Mouse (Mus musculus): ENCODE measurements around the gene Ppp1r15a. TPM values are rescaled to one million over a fixed set of nuclear protein-coding genes. Genes with fewer than 3 reads are reported as not detected.
"Not testable (repeated sequence)": the region's sequence is repeated elsewhere in the genome, so short reads cannot be mapped to it uniquely, and the experiment has no call there.

The Ppp1r15a gene
- polyA plus RNA-seq, 1 experiment from 2014 or later = 17.0 TPM

- H3K4me1 ChIP-seq (replicated peaks) = peaks cover 27% of the 10 kb centered on the region
- no peak overlapping the region; the same call in 1 of the 2 replicates for H3K27ac ChIP-seq
- no peak overlapping the region for H3K4me3 ChIP-seq (replicated peaks)
- ATAC-seq = no peak
- H3K36me3 ChIP-seq = no peaks in the 10 kb centered on the region
- H3K9me3 ChIP-seq = no peaks in the 10 kb centered on the region
- whole genome bisulfite sequencing = 73% methylated on average over 13 of the region's 13 CpGs
- peak overlapping the region; percentile 32; the same call in 1 of the 2 replicates for H3K9ac ChIP-seq
- H3K27me3 ChIP-seq (replicated peaks) = no peaks in the 10 kb centered on the region
- peak overlapping the region; percentile 24 for H3K4me2 ChIP-seq (replicated peaks)
These were observed 2.3 kb downstream of the Ppp1r15a start for GRCm38 (mm10) chr7:45523678-45524170.

- Histone ChIP-seq H3K27ac (no peak overlapping the region), H3K9ac (peak overlapping the region; percentile 32; the same call in 1 of the 2 replicates), H3K36me3 (no peaks in the 10 kb centered on the region), H3K9me3 (no peaks in the 10 kb centered on the region), H3K4me3 (replicated peaks) (no peak overlapping the region), H3K4me1 (replicated peaks) (peaks cover 28% of the 10 kb centered on the region), H3K27me3 (replicated peaks) (no peaks in the 10 kb centered on the region), H3K4me2 (replicated peaks) (peak overlapping the region; percentile 24)
- no peak for ATAC-seq
- whole genome bisulfite sequencing = 56% methylated on average over 18 of the region's 18 CpGs
These were observed 3.0 kb downstream of the Ppp1r15a start for GRCm38 (mm10) chr7:45522957-45523676.

DNA sequence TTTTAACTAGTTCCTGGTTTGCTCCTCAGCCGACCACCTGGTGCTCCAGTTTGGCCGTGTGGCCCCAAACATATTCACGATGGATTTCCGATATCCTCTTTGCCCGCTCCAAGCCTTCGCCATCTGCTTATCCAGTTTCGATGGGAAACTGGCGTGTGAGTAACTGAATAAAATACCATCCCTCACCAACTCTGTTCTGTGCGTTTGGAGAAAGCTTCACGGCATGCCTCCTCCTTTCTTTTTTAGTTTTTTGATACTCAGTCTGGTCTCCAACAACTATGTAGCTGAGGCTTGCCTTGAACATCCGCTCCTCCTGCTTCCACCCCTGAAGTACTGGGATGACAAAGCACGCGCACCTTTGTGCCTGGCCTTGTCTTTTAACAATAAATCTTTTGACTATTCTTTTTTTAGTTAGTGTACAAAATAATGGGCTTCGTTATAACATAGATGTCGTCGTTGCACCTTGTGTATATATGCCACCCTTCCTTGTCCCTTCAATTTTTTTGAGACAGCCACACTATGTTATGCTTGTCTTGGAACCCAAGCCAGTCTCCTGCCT is 3.8 kb downstream of the Ppp1r15a start:
- Histone ChIP-seq H3K4me1 (replicated peaks) (peaks cover 28% of the 10 kb centered on the region), H3K36me3 (no peaks in the 10 kb centered on the region), H3K27ac (no peak overlapping the region), H3K4me2 (replicated peaks) (peak overlapping the region; percentile 62), H3K27me3 (replicated peaks) (no peaks in the 10 kb centered on the region), H3K9ac (no peak overlapping the region), H3K4me3 (replicated peaks) (peak overlapping the region; percentile 54), H3K9me3 (no peaks in the 10 kb centered on the region)
- WGBS = 56% methylated on average over 16 of the region's 16 CpGs
- ATAC-seq = no peak

DNA sequence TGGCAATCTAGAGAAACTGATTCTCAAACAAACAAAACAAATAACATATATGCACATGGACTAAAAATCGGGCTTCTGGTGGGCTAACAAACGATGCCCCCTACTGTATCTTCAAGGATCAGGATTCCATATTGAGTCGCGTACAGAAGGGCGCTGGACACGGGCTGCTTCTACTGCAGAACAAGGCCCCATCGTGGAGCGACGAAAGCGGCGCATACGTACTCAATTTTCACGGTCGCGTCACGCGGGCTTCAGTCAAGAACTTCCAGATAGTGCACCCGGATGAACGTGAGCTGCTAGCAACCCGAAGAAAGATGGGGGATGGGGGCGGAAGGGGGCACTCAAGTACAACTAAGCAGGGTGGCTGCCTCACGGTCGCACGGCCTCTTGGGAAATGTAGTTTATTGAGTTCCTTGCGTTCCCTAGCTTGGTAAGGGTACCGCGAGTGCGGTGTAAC is 4.3 kb downstream of the Ppp1r15a start:
- ATAC-seq = peak; percentile 58
- peak overlapping the region; percentile 54 for H3K4me3 ChIP-seq (replicated peaks)
- H3K27me3 ChIP-seq (replicated peaks) = no peaks in the 10 kb centered on the region
- H3K4me2 ChIP-seq (replicated peaks) = peak overlapping the region; percentile 62
- H3K9me3 ChIP-seq = no peaks in the 10 kb centered on the region
- under 1% methylated on average over 28 of the region's 28 CpGs for WGBS
- H3K27ac ChIP-seq = peak overlapping the region; percentile 88
- H3K36me3 ChIP-seq = no peaks in the 10 kb centered on the region
- H3K9ac ChIP-seq = peak overlapping the region; percentile 58
- H3K4me1 ChIP-seq (replicated peaks) = peaks cover 28% of the 10 kb centered on the region

DNA sequence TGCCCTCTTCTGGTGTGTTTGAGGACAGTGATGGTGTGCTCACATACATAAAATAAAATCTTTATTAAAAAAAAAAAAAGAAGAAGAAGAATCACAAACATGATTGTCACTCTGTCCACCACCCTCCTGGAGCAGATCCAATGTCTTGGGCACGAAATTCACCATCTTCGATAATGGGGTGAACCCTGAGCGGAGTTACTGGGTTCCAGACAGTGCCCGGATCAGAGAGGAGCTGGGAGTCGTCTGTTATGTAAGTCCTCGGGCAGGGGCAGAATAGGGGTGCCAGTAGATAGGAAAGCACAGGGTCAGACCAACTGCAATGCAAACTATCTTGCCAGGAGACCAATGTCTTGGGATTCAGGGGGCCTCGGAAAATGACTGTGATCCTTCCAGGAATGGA is 5.5 kb downstream of the Ppp1r15a start:
- Histone ChIP-seq H3K36me3 (no peaks in the 10 kb centered on the region), H3K4me2 (replicated peaks) (no peak overlapping the region), H3K4me3 (replicated peaks) (no peak overlapping the region), H3K9ac (no peak overlapping the region), H3K27ac (no peak overlapping the region), H3K27me3 (replicated peaks) (no peaks in the 10 kb centered on the region), H3K4me1 (replicated peaks) (peaks cover 36% of the 10 kb centered on the region), H3K9me3 (no peaks in the 10 kb centered on the region)
- no peak for ATAC-seq
- 95% methylated on average over 7 of the region's 7 CpGs for WGBS

GRCm38 (mm10) chr7:45519345-45520120 is 6.5 kb downstream of the Ppp1r15a start:
- peak; percentile 74 for ATAC-seq
- Histone ChIP-seq H3K4me1 (replicated peaks) (peaks cover 32% of the 10 kb centered on the region), H3K4me2 (replicated peaks) (no peak overlapping the region), H3K27me3 (replicated peaks) (no peaks in the 10 kb centered on the region), H3K36me3 (no peaks in the 10 kb centered on the region), H3K9ac (no peak overlapping the region), H3K4me3 (replicated peaks) (no peak overlapping the region), H3K27ac (no peak overlapping the region), H3K9me3 (no peaks in the 10 kb centered on the region)
- WGBS = 56% methylated on average over 8 of the region's 8 CpGs

GRCm38 (mm10) chr7:45518618-45519017 is 7.5 kb downstream of the Ppp1r15a start:
- H3K4me3 ChIP-seq (replicated peaks) = no peak overlapping the region
- peaks cover 28% of the 10 kb centered on the region for H3K4me1 ChIP-seq (replicated peaks)
- H3K27ac ChIP-seq = no peak overlapping the region
- no peak overlapping the region for H3K4me2 ChIP-seq (replicated peaks)
- 92% methylated on average over 16 of the region's 16 CpGs for WGBS
- no peaks in the 10 kb centered on the region for H3K36me3 ChIP-seq
- no peak overlapping the region for H3K9ac ChIP-seq
- no peaks in the 10 kb centered on the region for H3K9me3 ChIP-seq
- no peak for ATAC-seq
- H3K27me3 ChIP-seq (replicated peaks) = no peaks in the 10 kb centered on the region

- not testable (repeated sequence) for H3K4me2 ChIP-seq (replicated peaks); ATAC-seq; H3K9me3 ChIP-seq; H3K4me3 ChIP-seq (replicated peaks); H3K9ac ChIP-seq; H3K27ac ChIP-seq; H3K27me3 ChIP-seq (replicated peaks); H3K36me3 ChIP-seq
- H3K4me1 ChIP-seq (replicated peaks) = peaks cover 21% of the 10 kb centered on the region; the same call in 1 of the 2 replicates
- 74% methylated on average over 5 of the region's 5 CpGs for WGBS
These were observed 9.2 kb downstream of the Ppp1r15a start for GRCm38 (mm10) chr7:45516846-45517245.

DNA sequence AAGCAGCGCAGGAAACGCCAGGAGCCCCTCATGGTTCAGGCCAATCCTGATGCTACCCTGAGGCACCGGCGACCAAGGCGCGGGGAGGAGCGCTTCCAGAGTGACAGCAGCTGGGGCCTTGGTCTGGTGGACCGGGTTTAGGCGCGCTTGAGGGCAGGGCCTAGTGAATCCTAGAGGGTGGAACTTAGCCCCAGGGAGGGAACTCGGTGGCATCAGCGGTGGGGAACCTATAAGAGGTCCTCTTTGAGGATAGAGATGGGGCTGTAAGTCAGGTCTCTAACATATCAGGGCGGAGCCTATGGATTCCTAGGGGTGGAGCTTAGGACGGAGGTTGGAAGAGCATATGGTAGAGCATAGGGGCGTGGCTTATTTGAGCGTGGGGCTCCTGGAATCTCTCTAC is 10.6 kb downstream of the Ppp1r15a start:
- Histone ChIP-seq H3K4me1 (replicated peaks) (peaks cover 16% of the 10 kb centered on the region; the same call in 1 of the 2 replicates), H3K4me3 (replicated peaks) (no peak overlapping the region), H3K27me3 (replicated peaks) (no peaks in the 10 kb centered on the region), H3K4me2 (replicated peaks) (peak overlapping the region; percentile 47), H3K36me3 (no peaks in the 10 kb centered on the region), H3K9ac (0 out of 2 replicates have a peak overlapping the region, but pooled peaks have one; percentile 13), H3K27ac (peak overlapping the region; percentile 62; the same call in 1 of the 2 replicates), H3K9me3 (no peaks in the 10 kb centered on the region)
- 22% methylated on average over 16 of the region's 16 CpGs for WGBS
- ATAC-seq = peak; percentile 45

DNA sequence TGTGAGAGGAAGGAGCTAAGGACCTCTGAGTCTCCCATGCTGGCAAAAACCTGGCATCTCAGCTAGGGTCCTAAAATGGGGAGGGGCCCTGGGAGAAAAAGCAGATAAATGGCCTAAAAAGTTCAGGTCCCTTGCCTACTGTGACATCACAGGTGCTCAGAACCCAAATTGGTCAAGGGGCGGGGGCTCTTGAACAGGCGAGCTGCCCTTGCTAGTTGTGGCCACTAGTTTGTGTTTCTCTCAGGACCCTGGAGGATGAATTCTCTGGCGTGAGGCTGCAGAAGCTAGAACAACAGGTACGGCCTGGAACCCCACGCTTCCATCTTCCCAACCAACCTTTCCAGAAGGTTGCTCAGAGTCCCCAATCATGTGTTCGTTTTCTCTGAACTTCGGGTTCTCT is 11.7 kb downstream of the Ppp1r15a start:
- no peaks in the 10 kb centered on the region for H3K36me3 ChIP-seq
- 88% methylated on average over 7 of the region's 7 CpGs for WGBS
- no peaks in the 10 kb centered on the region for H3K27me3 ChIP-seq (replicated peaks)
- no peaks in the 10 kb centered on the region for H3K9me3 ChIP-seq
- peaks cover 20% of the 10 kb centered on the region for H3K4me1 ChIP-seq (replicated peaks)
- H3K4me2 ChIP-seq (replicated peaks) = no peak overlapping the region
- no peak for ATAC-seq
- no peak overlapping the region for H3K9ac ChIP-seq
- H3K27ac ChIP-seq = no peak overlapping the region
- no peak overlapping the region for H3K4me3 ChIP-seq (replicated peaks)

DNA sequence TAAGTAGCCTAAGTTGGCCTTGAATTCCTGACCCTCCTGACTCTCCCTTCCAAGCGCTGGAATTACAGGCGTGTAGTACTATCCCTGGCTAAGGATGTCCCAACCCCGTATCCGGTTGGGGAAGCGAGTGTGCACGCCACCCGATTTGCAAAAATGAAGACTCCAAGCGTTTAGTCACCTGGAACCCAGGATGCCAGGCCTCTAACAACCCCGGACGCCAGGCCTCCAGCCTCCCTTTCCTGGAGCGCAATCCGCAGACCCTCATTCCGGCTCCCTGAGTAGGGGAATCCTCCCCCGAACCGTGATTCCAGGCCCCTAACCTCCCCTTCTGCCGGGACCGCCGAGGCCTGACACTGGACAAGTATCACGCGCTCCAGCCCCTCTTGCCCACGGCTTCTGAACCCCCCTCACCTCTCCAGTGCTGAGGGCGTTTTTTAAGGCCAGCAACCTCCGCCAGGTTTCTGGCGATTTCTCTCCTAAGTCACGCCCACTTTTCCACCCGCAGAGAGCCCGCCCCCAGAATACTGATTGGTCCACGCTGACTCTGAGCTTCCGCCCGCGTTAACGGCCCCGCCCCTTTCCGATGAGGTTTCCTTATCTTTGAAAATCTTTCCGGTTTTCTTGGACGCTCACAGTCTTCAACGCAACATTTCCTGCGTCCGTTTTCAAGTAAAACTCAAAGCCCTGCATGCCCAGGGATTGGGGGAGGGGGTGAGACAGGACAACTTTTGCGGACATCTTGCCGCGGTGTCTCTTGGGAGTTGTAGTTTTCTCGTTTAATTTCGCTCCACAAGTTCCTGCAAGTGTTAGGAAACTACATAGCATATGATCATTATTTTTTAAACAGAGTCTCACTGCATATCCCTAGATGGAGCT is 15.9 kb downstream of the Ppp1r15a start, which contains the start of gene Nucb1:
Gene Nucb1, minus strand, starts transcription at position 495 of the 876 bp plus-strand sequence.
- H3K4me1 ChIP-seq (replicated peaks) = peaks cover 24% of the 10 kb centered on the region
- no peaks in the 10 kb centered on the region for H3K9me3 ChIP-seq
- peak; percentile 88 for ATAC-seq
- H3K4me3 ChIP-seq (replicated peaks) = peak within 1 kb of the TSS; percentile 81
- WGBS = under 1% methylated on average over 44 of the region's 44 CpGs
- peaks cover 14% of the 10 kb centered on the region; the same call in 1 of the 2 replicates for H3K36me3 ChIP-seq
- H3K4me2 ChIP-seq (replicated peaks) = peak within 1 kb of the TSS; percentile 98
- no peaks in the 10 kb centered on the region for H3K27me3 ChIP-seq (replicated peaks)
- H3K9ac ChIP-seq = peak within 1 kb of the TSS; percentile 85
- H3K27ac ChIP-seq = peak within 1 kb of the TSS; percentile 95
